Mouse (Mus musculus) hindlimb bud, embryonic 11.5 days (tissue): ENCODE measurements around the gene Sucla2.
"Not testable (repeated sequence)": the region's sequence is repeated elsewhere in the genome, so short reads cannot be mapped to it uniquely, and the experiment has no call there.

ENCODE experiments used
- DNase-seq: peaks from one replicate; pipeline ENCODE4 v3.0.0-alpha.2; 2012; ENCODE audit warnings: low read depth, low spot score; ENCODE audit errors: extremely low spot score

Sucla2 gene

DNA sequence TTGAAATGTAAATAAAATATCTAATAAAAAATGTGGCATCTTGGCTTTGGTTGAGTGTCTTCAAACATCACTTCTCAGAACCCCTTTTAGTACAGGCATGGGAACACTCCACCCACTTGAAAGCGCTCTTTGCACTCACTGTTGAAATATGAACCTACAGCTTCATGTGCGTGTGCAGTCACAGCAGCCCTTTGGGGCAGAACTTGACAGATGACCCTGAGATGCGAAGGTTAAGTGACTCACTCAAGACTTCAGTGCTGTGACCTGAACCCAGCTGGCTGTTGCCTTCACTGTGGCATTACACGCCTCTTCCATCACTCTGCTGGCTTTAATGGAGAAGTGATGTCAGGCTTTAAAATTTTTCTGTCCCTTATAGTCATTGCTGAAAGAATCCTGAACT is 82.6 kb downstream of the Sucla2 start:
- DNase-seq, result no peak

DNA sequence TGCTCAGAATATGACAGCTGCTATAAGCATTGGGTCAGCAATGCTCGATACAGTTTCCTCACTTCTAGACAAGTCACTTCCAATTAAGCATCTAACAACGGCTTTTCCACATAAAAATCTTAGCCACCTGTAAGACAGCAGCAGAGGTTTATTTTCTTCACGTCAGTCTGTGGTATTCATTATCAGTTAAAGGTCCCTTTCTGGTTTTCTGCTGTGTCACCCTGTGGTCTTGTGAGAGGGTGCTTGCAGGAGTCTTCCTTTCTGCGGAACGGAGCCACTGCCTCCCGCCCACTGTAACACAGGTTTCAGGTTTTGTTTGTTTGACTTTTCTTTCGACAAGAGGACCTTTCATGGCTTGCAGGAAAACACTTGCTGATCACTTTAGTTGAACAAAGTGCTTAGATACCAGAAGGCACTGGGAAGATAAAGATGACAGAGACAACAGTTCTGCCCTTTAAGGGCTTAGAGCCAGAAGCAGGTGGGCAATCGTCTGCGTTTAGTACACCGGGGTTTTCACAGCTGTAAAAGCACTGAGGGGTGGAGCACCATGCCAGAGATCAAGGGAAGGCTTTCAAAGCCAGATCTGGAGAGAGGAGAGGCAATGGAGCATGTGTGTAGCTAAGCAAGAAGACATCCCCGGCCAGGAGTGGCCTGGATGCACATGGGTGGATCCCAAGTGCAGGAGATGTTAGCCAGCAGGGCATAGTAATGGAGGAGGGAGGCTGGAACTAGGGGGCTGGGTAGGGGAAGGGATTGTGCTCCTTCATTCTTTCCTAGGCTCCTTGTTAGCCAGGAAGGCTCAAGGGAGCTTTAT is 83.8 kb downstream of the Sucla2 start:
- DNase-seq, result no peak

DNA sequence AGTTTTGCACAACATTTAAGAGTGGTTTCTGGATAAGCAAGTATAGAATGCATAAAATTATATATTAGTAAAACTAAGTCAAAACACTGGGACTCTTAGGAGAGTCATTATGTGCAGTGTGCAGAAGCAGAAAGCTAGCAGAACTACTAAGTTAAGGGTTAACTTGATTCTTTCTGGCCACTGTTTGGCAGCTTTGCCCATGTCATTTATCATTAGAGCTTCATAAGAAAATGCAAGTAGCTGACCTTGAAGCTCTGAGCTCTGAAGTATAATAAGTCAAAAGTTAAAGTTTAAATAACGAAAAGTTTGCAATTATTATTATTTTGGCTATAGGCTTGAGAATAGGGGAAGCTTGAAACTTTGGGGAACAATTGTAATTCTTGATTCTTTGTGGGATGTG is 89.8 kb downstream of the Sucla2 start:
- DNase-seq, result not testable (repeated sequence)

DNA sequence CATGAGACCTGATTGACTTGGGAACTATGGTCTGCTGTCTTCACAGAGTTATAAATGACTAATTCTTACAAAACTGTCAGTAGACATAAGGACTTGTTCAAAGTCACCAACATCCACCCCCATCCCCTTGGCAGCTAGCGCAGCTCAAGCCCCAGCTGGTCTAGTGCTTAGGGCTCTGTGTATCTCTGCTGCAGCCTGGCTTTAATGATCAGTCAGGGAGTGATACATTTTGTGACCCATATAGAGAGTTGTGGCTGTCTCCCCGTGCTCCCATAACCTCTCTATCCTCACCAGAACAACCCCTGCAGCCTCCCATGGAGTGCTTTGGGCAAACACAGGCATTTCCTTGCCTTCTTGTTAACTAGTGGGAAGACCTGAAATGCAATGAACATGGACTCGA is 95.8 kb downstream of the Sucla2 start:
- no peak for DNase-seq

DNA sequence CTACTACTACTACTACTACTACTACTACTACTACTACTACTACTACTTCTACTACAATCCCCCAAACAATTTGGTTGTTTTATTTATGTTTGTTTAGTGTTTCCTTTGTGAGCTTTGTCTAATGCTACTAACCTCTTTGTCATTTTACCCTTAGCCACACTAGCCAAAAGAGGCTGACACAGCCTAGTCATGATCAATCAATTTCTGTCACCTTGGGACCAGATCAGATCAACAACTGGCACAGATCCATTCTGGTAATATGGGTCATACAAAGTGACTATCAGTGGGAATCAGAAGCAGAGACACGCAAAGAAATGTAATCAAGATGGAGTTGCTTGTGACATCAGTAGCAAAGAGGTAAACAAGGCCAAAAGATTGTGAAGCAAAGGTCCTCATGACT is 97.9 kb downstream of the Sucla2 start:
- no peak for DNase-seq

- no peak for DNase-seq
Measured at GRCm38 (mm10) chr14:73625469-73625868, 100.3 kb downstream of the Sucla2 start.

GRCm38 (mm10) chr14:73631511-73631910 is 106.4 kb downstream of the Sucla2 start:
- DNase-seq, result no peak

- DNase-seq, result no peak
Measured at GRCm38 (mm10) chr14:73632648-73633263, 107.6 kb downstream of the Sucla2 start.

GRCm38 (mm10) chr14:73634356-73634755 is 109.2 kb downstream of the Sucla2 start:
- no peak for DNase-seq

DNA sequence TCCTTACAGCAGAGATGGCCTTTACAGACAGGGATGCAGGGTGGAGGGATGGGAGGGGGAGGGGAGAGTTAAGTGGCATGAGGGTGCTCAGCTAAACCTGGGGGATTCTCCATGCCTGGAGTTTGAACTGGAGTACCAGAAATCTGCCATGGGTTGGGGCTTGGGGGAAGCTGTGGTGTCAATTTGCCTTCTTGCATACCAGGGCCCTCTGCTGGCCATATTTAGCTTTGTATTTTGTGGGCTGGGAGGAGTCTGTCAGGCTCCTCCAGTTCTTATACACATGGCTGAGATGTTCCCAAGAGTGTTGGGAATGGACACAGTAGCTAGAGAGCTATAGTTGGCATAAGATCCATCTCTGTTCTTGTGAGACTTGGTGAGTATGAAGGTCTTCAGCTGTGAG is 112.3 kb downstream of the Sucla2 start:
- no peak for DNase-seq
